Mouse (Mus musculus) small intestine, adult 2 months (tissue): ENCODE data around the gene Nectin3.

Source experiments
- CTCF ChIP-seq: fragments of 200-500 bp; IDR thresholded peaks from 2 replicates; pipeline ENCODE4 v1.5.1; 2012; ENCODE audit warnings: low read depth, mild to moderate bottlenecking, control low read depth, inconsistent platforms, low read length, moderate library complexity, mixed read lengths; ENCODE audit not compliant: insufficient replicate concordance, insufficient read length; ENCODE audit errors: extremely low read depth
- POLR2A ChIP-seq: fragments of 200-500 bp; IDR thresholded peaks from 2 replicates; pipeline ENCODE4 v1.6.1; 2012; ENCODE audit warnings: low read depth, mild to moderate bottlenecking, control low read depth, inconsistent platforms, low read length, moderate library complexity

DNA sequence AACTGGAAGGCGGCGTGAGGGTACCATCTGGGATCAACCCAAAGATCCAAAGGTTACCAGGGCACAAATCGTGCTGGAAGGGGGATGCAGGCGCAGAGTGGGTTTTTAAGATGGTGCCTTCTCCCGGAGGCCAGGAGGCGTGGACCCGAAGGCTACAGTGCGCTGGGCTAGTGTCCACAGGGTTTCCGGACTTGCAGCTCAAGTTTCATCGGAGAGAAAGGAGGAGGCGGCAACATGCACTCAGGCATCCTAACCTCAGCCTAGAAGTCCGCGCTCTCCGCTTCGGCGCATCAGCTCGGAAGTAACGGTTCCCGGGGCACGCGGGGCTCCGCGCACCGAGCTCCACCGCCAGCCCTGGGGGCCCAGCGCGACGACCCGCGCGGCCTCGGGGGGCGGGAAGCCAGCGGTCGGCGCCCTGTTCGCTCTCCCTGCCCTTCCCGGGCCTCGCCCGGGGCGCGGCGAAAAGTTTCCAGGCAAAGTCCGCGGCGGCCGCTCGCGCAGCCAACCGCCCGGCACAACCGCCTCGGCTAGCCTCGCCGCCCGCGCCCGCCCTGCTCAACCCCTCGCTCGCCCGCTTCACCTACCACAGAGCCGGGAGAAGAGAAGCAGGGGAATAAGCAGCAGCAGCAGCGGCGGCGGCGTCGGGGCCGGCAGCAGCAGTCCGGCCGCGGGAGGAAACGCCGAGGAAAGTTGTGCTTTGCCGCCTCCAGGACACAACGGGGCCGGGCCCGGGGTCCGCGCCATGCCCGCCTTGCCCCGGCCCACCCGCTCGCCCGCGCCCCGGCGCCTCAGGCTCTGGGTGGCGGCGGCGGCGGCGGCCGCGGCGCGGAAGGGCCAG is 2.1 kb downstream of the Nectin3 start:
- TF ChIP-seq CTCF (no peak), POLR2A (no peak; the same call in none of the 2 replicates)
